Mouse (Mus musculus) liver, embryonic 13.5 days (tissue): ENCODE results near the gene Nsun2. TPM values are rescaled to one million over a fixed set of nuclear protein-coding genes. Genes with fewer than 3 reads are reported as not detected.

Experiments used
- ATAC-seq: fragments of 200-750 bp; cut with Nextera tagmentation; 2 replicates; pipeline ENCODE4 v1.8.0; 2017; ENCODE audit warnings: low read depth, mild to moderate bottlenecking, moderate number of reproducible peaks, moderate library complexity
- DNase-seq: peaks from one replicate; pipeline ENCODE4 v3.0.0; 2022
- H3K27ac ChIP-seq: fragments of 300-500 bp; sonication (generic); 2 replicates; pipeline ENCODE4 v1.5.1; 2015; ENCODE audit warnings: moderate library complexity, mild to moderate bottlenecking, inconsistent platforms
- H3K27me3 ChIP-seq: fragments of 300-500 bp; sonication (generic); 2 replicates; pipeline ENCODE4 v1.6.1; 2015; ENCODE audit warnings: mild to moderate bottlenecking, inconsistent platforms
- H3K36me3 ChIP-seq: fragments of 300-500 bp; sonication (generic); 2 replicates; pipeline ENCODE4 v1.6.1; 2015; ENCODE audit warnings: mild to moderate bottlenecking, inconsistent platforms
- H3K4me1 ChIP-seq: fragments of 300-500 bp; sonication (generic); replicated peaks from 2 replicates; pipeline ENCODE4 v1.6.1; 2015; ENCODE audit warnings: inconsistent platforms
- H3K4me2 ChIP-seq: fragments of 300-500 bp; sonication (generic); 2 replicates; pipeline ENCODE4 v1.6.1; 2015; ENCODE audit warnings: inconsistent platforms, mild to moderate bottlenecking, moderate library complexity
- H3K4me3 ChIP-seq: fragments of 300-500 bp; sonication (generic); replicated peaks from 2 replicates; pipeline ENCODE4 v1.5.1; 2015; ENCODE audit warnings: mild to moderate bottlenecking, inconsistent platforms
- H3K9ac ChIP-seq: fragments of 300-500 bp; sonication (generic); 2 replicates; pipeline ENCODE4 v1.6.1; 2015; ENCODE audit warnings: mild to moderate bottlenecking, inconsistent platforms
- H3K9me3 ChIP-seq: fragments of 300-500 bp; sonication (generic); replicated peaks from 2 replicates; pipeline ENCODE4 v1.6.1; 2016; ENCODE audit warnings: inconsistent platforms
- WGBS: fragments of 180-500 bp; shearing (Covaris S2); methylation state at CpG from one replicate; pipeline ENCODE4 v1.1.7; 2015; ENCODE audit not compliant: insufficient replicate concordance; 5-methylcytosine and 5-hydroxymethylcytosine counted together
- polyA plus RNA-seq: library from polyadenylated mRNA; unstranded; fragments of >200 nt; fragmentation: Nextera tagmentation; extraction: Ambion mirVana; gene quantifications from 2 replicates; pipeline ENCODE4 v1.2.1, GENCODE M21; 2015

Gene Nsun2
- polyA plus RNA-seq, 1 experiment from 2014 or later = 136 TPM

DNA sequence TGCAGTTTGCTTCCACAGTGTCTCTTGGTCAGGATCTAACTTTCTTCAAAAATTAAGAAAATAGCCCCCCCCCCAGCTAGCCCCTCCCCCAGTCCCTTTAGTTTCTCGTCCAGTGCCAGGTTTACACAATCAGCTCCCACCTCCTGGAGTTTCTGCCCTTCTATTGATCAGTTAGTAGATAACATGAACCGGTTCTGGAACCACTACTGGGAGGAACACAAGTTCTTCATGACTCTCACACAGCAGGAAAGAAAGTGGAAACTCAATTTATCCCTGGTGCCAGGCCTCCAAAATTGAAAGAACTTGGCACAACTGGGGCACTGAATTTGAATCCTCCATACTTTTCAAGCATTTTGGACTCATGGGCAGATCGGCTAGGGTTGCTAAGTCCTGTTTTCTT is 121.0 kb downstream of the Nsun2 start:
- DNase-seq = no peak
- no peak overlapping the region for H3K27ac ChIP-seq
- H3K27me3 ChIP-seq = no peaks in the 10 kb centered on the region
- no peaks in the 10 kb centered on the region for H3K36me3 ChIP-seq
- no peak overlapping the region for H3K9ac ChIP-seq
- no peaks in the 10 kb centered on the region for H3K4me1 ChIP-seq
- WGBS = 34% methylated on average over 3 of the region's 3 CpGs
- H3K9me3 ChIP-seq = no peaks in the 10 kb centered on the region
- H3K4me2 ChIP-seq = no peak overlapping the region
- H3K4me3 ChIP-seq = no peak overlapping the region
- no peak for ATAC-seq

DNA sequence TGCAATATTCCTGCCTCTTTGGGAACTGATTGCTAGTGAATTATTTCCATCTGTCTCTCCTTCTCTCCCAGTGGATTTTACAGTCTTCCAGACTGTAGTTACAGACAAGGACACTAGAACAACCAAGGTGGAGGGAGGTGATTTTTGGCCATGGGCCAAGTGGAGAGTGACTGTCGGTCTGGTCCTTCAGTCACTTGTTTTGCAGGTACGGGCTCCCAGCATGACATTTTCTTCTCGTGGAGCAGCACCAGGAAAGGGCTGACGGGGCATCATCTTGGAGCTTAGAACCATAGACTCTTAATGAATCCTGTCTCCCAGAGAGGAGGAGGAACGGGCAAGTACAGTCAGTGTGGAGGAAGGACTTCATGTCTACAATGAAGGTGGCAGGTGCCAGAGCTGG is 138.6 kb downstream of the Nsun2 start:
- H3K27ac ChIP-seq = no peak overlapping the region
- H3K36me3 ChIP-seq = no peaks in the 10 kb centered on the region
- WGBS = 50% methylated on average over 5 of the region's 5 CpGs
- H3K9ac ChIP-seq = no peak overlapping the region
- no peak for DNase-seq
- no peak overlapping the region for H3K4me3 ChIP-seq
- no peak for ATAC-seq
- no peaks in the 10 kb centered on the region for H3K4me1 ChIP-seq
- H3K9me3 ChIP-seq = no peaks in the 10 kb centered on the region
- H3K4me2 ChIP-seq = no peak overlapping the region
- no peaks in the 10 kb centered on the region for H3K27me3 ChIP-seq

DNA sequence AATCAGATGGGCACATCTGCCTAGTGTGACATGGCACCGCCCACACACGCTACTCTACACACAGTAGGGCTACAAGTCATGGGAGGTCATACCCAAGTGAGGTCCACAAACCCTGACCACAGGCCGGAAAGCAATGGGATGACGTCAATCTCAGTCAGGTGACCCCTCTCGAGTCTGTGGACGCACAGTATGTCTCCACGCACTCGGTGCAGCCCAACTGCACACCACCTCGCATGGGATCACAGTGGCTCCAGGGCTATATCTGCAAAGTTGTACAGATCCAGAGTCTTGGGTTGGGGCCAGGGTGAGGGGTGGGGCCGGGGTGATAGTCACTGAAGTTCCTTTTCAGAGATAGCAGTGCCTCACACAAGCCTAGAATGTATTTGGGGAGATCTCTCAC is 139.0 kb downstream of the Nsun2 start:
- no peak for DNase-seq
- H3K36me3 ChIP-seq = no peaks in the 10 kb centered on the region
- no peak for ATAC-seq
- no peaks in the 10 kb centered on the region for H3K27me3 ChIP-seq
- H3K9ac ChIP-seq = no peak overlapping the region
- no peak overlapping the region for H3K27ac ChIP-seq
- no peak overlapping the region for H3K4me2 ChIP-seq
- no peaks in the 10 kb centered on the region for H3K4me1 ChIP-seq
- 78% methylated on average over 10 of the region's 10 CpGs for WGBS
- H3K4me3 ChIP-seq = no peak overlapping the region
- no peaks in the 10 kb centered on the region for H3K9me3 ChIP-seq

DNA sequence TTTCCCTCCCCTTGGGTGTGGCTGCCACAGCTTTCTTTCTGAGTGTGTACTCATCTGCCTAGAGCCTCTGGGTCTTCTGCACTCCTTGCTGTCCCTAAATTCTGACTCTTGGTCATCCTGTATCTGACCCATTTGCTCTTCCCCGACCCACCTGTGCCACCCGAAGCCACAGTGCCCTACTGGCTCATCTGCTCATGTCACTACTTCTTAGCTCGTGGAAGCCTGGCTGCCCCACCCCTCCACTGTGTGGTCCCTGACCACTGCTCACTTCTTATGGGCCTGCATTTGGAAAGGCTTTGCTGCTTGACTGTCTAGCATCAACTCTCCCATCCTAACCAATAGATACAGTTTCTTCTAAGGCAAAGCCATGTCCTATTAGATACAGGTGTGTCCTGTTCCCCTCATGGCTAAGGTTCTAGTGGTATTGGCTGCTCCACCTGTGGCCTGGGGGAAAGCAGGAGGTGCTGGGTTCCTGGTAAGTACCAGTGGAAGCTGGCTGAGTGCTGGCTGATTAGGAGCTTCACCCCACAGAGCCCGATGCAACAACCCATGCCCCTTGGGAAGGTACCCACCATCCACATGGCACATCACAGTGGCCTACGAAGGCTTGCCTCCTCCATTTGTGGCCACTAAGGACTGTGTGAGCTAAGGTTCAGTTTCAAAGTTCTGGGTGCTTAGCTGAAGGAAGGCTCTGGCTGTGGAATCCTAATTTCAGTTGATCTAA is 139.8 kb downstream of the Nsun2 start:
- WGBS = 63% methylated on average over 5 of the region's 5 CpGs
- Histone ChIP-seq H3K4me2 (no peak overlapping the region), H3K9ac (no peak overlapping the region), H3K27ac (no peak overlapping the region), H3K4me1 (no peaks in the 10 kb centered on the region), H3K4me3 (no peak overlapping the region), H3K27me3 (no peaks in the 10 kb centered on the region), H3K9me3 (no peaks in the 10 kb centered on the region), H3K36me3 (no peaks in the 10 kb centered on the region)
- ATAC-seq = no peak
- no peak for DNase-seq

DNA sequence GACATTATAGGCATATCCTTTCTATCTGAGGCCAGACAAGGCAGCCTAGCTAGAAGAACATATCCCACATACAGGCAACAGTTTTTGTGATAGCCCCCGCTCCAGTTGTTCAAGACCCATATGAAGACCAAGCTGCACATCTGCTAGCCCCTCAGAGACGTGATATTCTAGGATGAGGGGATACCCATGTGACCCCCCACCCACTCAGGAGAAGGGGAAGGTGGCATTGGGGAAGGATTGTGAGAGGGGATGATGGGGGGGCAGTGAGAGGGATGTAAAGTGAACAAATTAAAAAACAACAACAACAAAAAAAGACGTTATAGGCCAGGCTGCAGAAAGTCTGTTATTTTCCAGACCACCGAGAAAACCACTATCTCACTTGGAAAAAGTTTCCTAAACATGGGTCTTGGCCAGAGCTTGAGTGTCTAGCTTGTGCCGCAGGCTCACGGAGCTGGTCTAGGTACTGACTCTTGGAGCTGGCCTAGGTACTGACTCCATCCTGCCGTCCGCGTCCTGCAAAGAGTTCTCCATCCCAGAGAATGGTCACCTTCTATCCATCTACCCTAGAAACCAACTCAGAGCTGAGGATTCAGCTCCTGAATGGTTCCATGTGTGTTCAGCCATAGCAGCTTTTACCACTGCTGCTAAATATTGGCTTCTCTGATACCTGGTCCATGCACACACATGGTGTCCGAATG is 140.5 kb downstream of the Nsun2 start:
- Histone ChIP-seq H3K36me3 (no peaks in the 10 kb centered on the region), H3K9ac (no peak overlapping the region), H3K4me2 (no peak overlapping the region), H3K4me3 (no peak overlapping the region), H3K27ac (no peak overlapping the region), H3K27me3 (no peaks in the 10 kb centered on the region), H3K9me3 (no peaks in the 10 kb centered on the region), H3K4me1 (no peaks in the 10 kb centered on the region)
- DNase-seq (no peak), ATAC-seq (no peak)
- WGBS = 46% methylated on average over 10 of the region's 10 CpGs

Other genes starting within 250 kb of the Nsun2 start
- gene Tent4a, start 871 bp downstream of the Nsun2 start, polyA plus RNA-seq = 1.9 and 2.1 TPM in 2 replicates
- gene Srd5a1, start 77.7 kb downstream of the Nsun2 start, polyA plus RNA-seq = 4.7 TPM in 2 replicates
- 0.05 and 0.13 TPM in 2 replicates for gene Ube2ql1, start 206.1 kb downstream of the Nsun2 start, polyA plus RNA-seq